Mouse (Mus musculus) forebrain, embryonic 12.5 days (tissue): Measurements from ENCODE around the gene Tstd1. TPM values are rescaled to one million over a fixed set of nuclear protein-coding genes. Genes with fewer than 3 reads are reported as not detected.

Experiments
- ATAC-seq: fragments of 200-750 bp; cut with Nextera tagmentation; 2 replicates; pipeline ENCODE4 v1.8.0; 2017; ENCODE audit warnings: moderate TSS enrichment; ENCODE audit not compliant: low FRiP score
- H3K27ac ChIP-seq: fragments of 300-500 bp; sonication (generic); 2 replicates; pipeline ENCODE4 v1.5.1; 2016; ENCODE audit warnings: mild to moderate bottlenecking
- H3K27me3 ChIP-seq: fragments of 300-500 bp; sonication (generic); 2 replicates; pipeline ENCODE4 v1.6.1; 2016; ENCODE audit warnings: mild to moderate bottlenecking
- H3K36me3 ChIP-seq: fragments of 300-500 bp; sonication (generic); replicated peaks from 2 replicates; pipeline ENCODE4 v1.6.1; 2016; ENCODE audit warnings: mild to moderate bottlenecking
- H3K4me1 ChIP-seq: fragments of 300-500 bp; sonication (generic); 2 replicates; pipeline ENCODE4 v1.6.1; 2016
- H3K4me2 ChIP-seq: fragments of 300-500 bp; sonication (generic); 2 replicates; pipeline ENCODE4 v1.6.1; 2016; ENCODE audit warnings: mild to moderate bottlenecking, moderate library complexity
- H3K4me3 ChIP-seq: fragments of 300-500 bp; sonication (generic); replicated peaks from 2 replicates; pipeline ENCODE4 v1.5.1; 2016; ENCODE audit warnings: mild to moderate bottlenecking
- H3K9ac ChIP-seq: fragments of 300-500 bp; sonication (generic); 2 replicates; pipeline ENCODE4 v1.6.1; 2016; ENCODE audit warnings: mild to moderate bottlenecking
- H3K9me3 ChIP-seq: fragments of 300-500 bp; sonication (generic); 2 replicates; pipeline ENCODE4 v1.6.1; 2016
- WGBS: fragments of 180-500 bp; shearing (Covaris S2); methylation state at CpG from one replicate; pipeline ENCODE4 v1.1.7; 2016; 5-methylcytosine and 5-hydroxymethylcytosine counted together
- polyA plus RNA-seq: library from polyadenylated mRNA; unstranded; fragments of >200 nt; fragmentation: Nextera tagmentation; extraction: Ambion mirVana; gene quantifications from 2 replicates; pipeline ENCODE4 v1.2.1, GENCODE M21; 2016

Gene Tstd1
- polyA plus RNA-seq, 1 experiment from 2014 or later: 9.0 TPM

DNA sequence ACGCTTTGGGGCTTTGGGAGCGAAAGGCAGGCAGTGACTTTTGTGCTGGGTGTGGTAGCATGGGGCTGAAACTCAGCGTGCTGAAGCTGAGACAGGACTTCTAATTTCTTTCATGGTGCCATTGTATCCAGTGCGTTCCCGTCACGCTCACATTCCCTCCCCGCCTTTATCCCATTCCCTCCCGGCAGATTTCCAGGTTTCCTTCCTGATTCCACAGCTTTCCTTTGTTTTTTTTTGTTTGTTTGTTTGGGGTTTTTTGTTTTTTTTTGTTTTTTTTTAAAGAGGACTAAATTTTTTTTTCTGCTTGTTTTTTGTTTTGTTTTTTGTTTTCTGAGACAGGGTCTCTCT lies 23.7 kb downstream of the Tstd1 start:
- Histone ChIP-seq H3K27ac (no peak overlapping the region), H3K9ac (no peak overlapping the region), H3K27me3 (peaks cover 31% of the 10 kb centered on the region), H3K36me3 (no peaks in the 10 kb centered on the region), H3K4me1 (peaks cover 6% of the 10 kb centered on the region), H3K4me2 (no peak overlapping the region), H3K9me3 (0 out of 2 replicates have a peak, but pooled peaks cover 4% of the 10 kb centered on the region), H3K4me3 (no peak overlapping the region)
- ATAC-seq: no peak
- WGBS: 79% methylated on average over 8 of the region's 8 CpGs

DNA sequence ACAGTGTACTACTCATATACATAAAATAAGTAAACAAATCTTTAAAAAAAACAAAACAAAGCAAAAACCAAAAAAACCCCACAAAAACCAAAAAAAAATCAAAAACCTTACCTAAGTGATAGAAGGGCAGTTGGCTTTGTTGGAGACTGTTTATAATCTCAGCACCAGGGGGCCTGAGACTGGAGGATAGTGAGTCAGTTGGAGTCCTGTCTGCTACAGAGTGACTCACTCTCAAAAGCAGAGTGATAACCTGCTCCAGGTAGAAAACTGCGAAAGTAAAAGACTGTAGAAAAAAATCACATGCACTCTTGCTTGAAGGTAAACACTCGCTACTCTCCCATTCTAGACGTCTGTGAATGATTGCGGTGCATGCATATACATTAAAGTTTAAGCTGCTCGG lies 26.4 kb downstream of the Tstd1 start:
- H3K9me3 ChIP-seq: 0 out of 2 replicates have a peak, but pooled peaks cover 4% of the 10 kb centered on the region
- H3K4me3 ChIP-seq: no peak overlapping the region
- no peaks in the 10 kb centered on the region for H3K4me1 ChIP-seq
- no peaks in the 10 kb centered on the region for H3K36me3 ChIP-seq
- no peak for ATAC-seq
- no peak overlapping the region for H3K4me2 ChIP-seq
- peaks cover 5% of the 10 kb centered on the region for H3K27me3 ChIP-seq
- no peak overlapping the region for H3K27ac ChIP-seq
- H3K9ac ChIP-seq: no peak overlapping the region
- WGBS: 90% methylated on average over 5 of the region's 5 CpGs

DNA sequence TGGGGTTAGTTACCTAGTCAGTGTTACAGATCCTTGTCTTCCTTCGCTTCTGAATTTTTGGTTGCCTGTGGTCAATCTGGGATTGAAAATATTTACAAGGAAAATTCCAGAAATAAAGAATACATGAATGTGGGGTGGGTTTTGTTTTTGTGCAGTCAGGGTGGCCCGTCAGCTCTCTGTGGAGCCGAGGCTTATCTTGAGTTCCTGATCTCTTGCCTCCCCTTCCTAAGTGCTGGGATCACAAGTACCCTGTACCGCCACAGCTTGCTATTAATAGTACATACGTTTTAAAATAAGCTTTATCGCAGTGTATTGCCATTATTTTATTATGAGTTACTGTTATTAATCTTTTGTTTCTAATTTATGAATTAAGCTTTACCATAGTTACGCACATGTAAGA lies 28.2 kb downstream of the Tstd1 start:
- WGBS: 83% methylated on average over 7 of the region's 7 CpGs
- H3K4me3 ChIP-seq: no peak overlapping the region

DNA sequence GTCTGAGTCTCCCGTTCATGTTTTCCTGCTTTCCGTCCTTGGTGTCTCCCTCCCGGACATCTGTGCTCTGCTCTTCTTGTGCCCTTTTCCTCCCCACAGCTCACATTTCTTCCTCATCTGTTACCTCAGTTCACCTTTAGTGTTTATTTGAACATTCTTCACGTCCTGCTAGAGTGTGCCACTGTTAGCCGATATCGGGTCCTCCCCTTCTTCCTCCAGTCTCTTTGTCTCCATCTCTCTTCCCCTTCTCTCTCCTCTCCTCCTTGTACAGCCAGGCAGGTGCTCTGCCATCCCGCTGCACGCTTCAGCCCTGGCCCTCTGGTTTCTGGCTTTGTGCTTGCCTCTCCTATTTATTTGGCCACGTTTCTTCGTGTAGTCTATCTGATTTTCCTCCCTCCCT lies 29.0 kb downstream of the Tstd1 start:
- 83% methylated on average over 10 of the region's 10 CpGs for WGBS
- H3K4me2 ChIP-seq: no peak overlapping the region
- no peaks in the 10 kb centered on the region for H3K4me1 ChIP-seq
- no peaks in the 10 kb centered on the region for H3K36me3 ChIP-seq
- H3K27me3 ChIP-seq: no peaks in the 10 kb centered on the region
- 0 out of 2 replicates have a peak, but pooled peaks cover 4% of the 10 kb centered on the region for H3K9me3 ChIP-seq
- no peak overlapping the region for H3K9ac ChIP-seq
- H3K27ac ChIP-seq: no peak overlapping the region
- ATAC-seq: no peak
- H3K4me3 ChIP-seq: no peak overlapping the region

More for the DNA sequence above, 28.2 kb downstream of the Tstd1 start:
- no peak for ATAC-seq
- Histone ChIP-seq H3K36me3 (no peaks in the 10 kb centered on the region), H3K9me3 (0 out of 2 replicates have a peak, but pooled peaks cover 4% of the 10 kb centered on the region), H3K27ac (no peak overlapping the region), H3K4me2 (no peak overlapping the region), H3K27me3 (no peaks in the 10 kb centered on the region), H3K4me1 (no peaks in the 10 kb centered on the region), H3K9ac (no peak overlapping the region)

- no peak overlapping the region for H3K4me2 ChIP-seq
- H3K27me3 ChIP-seq: no peaks in the 10 kb centered on the region
- 88% methylated on average over 11 of the region's 11 CpGs for WGBS
- H3K4me1 ChIP-seq: no peaks in the 10 kb centered on the region
- H3K9ac ChIP-seq: no peak overlapping the region
- no peak for ATAC-seq
- no peaks in the 10 kb centered on the region for H3K9me3 ChIP-seq
- H3K36me3 ChIP-seq: no peaks in the 10 kb centered on the region
- H3K27ac ChIP-seq: no peak overlapping the region
- H3K4me3 ChIP-seq: no peak overlapping the region
These were observed 31.4 kb downstream of the Tstd1 start for GRCm38 (mm10) chr1:171450062-171450461.

DNA sequence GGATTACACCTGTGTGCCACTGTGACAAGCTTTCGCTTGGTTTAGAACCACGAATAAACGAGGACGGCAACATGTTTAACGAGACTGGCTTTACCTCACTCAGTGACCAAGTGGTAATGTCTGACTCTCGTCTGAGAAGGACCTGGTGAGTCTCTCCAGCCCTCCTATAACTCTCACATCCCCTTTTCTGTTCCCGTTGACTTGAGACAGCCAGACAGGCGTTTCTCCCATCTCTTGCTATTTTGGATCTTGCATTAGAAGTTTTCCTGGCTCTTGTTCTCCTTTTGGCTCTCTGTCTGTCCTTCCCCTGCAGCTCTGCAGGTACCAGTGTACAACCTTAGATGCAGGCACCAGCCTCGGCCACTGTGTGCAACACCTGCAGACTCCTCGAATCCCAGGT lies 32.3 kb downstream of the Tstd1 start:
- Histone ChIP-seq H3K36me3 (no peaks in the 10 kb centered on the region), H3K9me3 (no peaks in the 10 kb centered on the region), H3K4me2 (no peak overlapping the region), H3K27ac (no peak overlapping the region), H3K9ac (no peak overlapping the region), H3K27me3 (no peaks in the 10 kb centered on the region), H3K4me3 (no peak overlapping the region), H3K4me1 (no peaks in the 10 kb centered on the region)
- ATAC-seq: no peak
- WGBS: 85% methylated on average over 10 of the region's 10 CpGs

GRCm38 (mm10) chr1:171452522-171452921 lies 33.9 kb downstream of the Tstd1 start:
- H3K9me3 ChIP-seq: no peaks in the 10 kb centered on the region
- no peaks in the 10 kb centered on the region for H3K36me3 ChIP-seq
- WGBS: 80% methylated on average over 5 of the region's 5 CpGs
- no peaks in the 10 kb centered on the region for H3K27me3 ChIP-seq
- H3K4me1 ChIP-seq: no peaks in the 10 kb centered on the region
- no peak overlapping the region for H3K4me3 ChIP-seq
- no peak overlapping the region for H3K27ac ChIP-seq
- no peak overlapping the region for H3K9ac ChIP-seq
- ATAC-seq: no peak
- no peak overlapping the region for H3K4me2 ChIP-seq

DNA sequence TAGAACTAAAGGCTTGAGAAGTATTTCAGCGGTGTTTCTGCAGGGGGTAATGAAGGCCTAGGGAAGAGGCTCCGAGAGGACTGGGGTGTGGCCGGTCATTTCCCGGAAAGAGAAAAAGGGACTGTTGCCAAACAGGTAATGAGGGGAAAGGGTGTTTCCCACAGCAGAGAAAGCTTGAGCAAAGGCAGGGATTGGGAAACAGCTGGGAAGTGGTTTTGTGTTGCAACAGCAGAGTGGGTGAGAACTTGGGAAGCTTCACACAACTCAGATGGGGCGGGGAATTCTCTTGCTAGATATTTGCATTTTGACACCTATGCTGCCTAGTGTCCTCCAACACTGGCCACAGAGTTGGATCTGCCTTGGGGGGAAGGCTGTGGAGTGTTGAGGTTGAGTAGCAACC lies 34.3 kb downstream of the Tstd1 start:
- no peak overlapping the region for H3K4me2 ChIP-seq
- H3K4me3 ChIP-seq: no peak overlapping the region
- no peak overlapping the region for H3K9ac ChIP-seq
- WGBS: 94% methylated on average over 5 of the region's 5 CpGs
- no peaks in the 10 kb centered on the region for H3K4me1 ChIP-seq
- no peaks in the 10 kb centered on the region for H3K27me3 ChIP-seq
- H3K36me3 ChIP-seq: no peaks in the 10 kb centered on the region
- no peak overlapping the region for H3K27ac ChIP-seq
- no peaks in the 10 kb centered on the region for H3K9me3 ChIP-seq
- ATAC-seq: no peak

DNA sequence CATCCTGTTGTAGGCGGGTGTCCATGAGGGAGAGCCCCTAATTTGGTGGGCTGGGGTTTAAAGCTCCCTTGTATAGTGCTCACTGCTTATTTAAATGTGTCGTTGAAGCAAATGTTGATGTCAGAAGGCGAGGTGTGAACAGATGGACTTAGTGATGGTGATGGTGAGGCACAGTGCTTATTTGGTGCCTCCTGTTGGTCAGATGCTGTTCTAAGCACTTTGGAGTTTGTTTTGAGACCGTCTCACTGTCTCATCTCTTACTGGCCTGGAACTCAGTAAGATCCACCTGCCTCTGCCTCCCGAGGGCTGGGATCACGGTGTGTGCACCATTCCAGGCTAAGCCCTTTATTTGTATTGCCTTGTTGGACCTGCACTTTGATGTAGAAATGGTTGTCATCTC lies 36.3 kb downstream of the Tstd1 start:
- H3K36me3 ChIP-seq: no peaks in the 10 kb centered on the region
- no peak overlapping the region for H3K27ac ChIP-seq
- 84% methylated on average over 6 of the region's 6 CpGs for whole genome bisulfite sequencing
- H3K27me3 ChIP-seq: no peaks in the 10 kb centered on the region
- no peaks in the 10 kb centered on the region for H3K9me3 ChIP-seq
- no peak for ATAC-seq
- H3K4me1 ChIP-seq: peaks cover 7% of the 10 kb centered on the region; the same call in 1 of the 2 replicates
- H3K4me3 ChIP-seq: no peak overlapping the region
- no peak overlapping the region for H3K9ac ChIP-seq
- no peak overlapping the region for H3K4me2 ChIP-seq

DNA sequence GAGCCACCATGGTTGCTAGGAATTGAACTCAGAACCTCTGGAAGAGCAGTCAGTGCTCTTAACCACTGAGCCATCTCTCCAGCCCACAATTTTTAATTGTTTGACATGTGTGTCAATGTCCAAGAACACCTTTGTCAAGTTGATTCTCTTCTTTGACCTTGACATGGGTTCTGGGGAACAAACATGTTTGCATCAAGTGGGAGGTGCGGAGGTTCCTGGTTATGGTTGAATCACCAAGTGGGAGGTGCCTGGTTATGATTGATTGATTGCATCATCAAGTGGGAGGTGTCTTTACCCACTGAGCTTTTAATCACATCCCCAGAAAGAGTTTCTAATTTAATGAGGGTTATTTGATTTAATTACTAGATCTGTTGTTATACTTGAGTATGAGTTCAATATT lies 38.9 kb downstream of the Tstd1 start:
- no peak for ATAC-seq
- no peak overlapping the region for H3K9ac ChIP-seq
- H3K4me2 ChIP-seq: no peak overlapping the region
- peaks cover 14% of the 10 kb centered on the region; the same call in 1 of the 2 replicates for H3K4me1 ChIP-seq
- H3K4me3 ChIP-seq: no peak overlapping the region
- no peaks in the 10 kb centered on the region for H3K36me3 ChIP-seq
- 94% methylated on average over 1 of the region's 1 CpGs for WGBS
- no peak overlapping the region for H3K27ac ChIP-seq
- H3K27me3 ChIP-seq: no peaks in the 10 kb centered on the region
- H3K9me3 ChIP-seq: no peaks in the 10 kb centered on the region

GRCm38 (mm10) chr1:171459791-171460190 lies 41.1 kb downstream of the Tstd1 start:
- Histone ChIP-seq H3K27ac (no peak overlapping the region), H3K4me2 (peak overlapping the region; percentile 26), H3K36me3 (no peaks in the 10 kb centered on the region), H3K9me3 (no peaks in the 10 kb centered on the region), H3K4me3 (no peak overlapping the region), H3K27me3 (no peaks in the 10 kb centered on the region), H3K4me1 (peaks cover 14% of the 10 kb centered on the region; the same call in 1 of the 2 replicates), H3K9ac (no peak overlapping the region)
- 33% methylated on average over 5 of the region's 5 CpGs for WGBS
- ATAC-seq: peak; percentile 54; the same call in 1 of the 2 replicates

DNA sequence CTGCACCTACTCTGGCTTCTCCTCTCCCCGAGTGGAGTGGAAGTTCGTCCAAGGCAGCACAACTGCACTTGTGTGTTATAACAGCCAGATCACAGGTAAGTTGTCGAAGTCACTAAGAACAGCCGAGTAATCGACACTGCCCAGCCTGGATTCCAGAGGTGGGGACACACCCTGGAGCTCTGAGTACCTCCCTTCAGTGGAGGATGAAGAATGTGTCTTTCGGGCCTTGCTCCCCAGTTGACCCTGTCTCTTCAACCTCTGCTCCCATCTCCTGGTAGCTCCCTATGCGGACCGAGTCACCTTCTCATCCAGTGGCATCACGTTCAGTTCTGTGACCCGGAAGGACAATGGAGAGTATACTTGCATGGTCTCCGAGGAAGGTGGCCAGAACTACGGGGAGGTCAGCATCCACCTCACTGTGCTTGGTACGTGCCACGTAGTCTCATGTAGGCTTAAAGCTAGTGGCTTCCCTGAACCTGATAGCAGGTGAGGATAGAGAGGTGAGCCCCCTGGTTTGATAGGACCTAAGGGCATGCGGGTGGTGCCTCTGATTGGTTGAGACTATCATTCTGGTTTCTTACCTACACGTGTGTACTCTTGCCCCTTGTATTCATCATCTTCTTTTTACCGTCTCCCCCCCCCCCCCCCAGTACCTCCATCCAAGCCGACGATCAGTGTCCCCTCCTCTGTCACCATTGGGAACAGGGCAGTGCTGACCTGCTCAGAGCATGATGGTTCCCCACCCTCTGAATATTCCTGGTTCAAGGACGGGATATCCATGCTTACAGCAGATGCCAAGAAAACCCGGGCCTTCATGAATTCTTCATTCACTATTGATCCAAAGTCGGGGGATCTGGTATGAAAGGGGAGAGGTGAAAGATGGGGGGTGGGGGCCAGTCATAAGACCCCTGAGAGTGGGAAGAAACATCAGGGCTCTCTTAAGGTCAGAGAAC lies 42.2 kb downstream of the Tstd1 start:
- Histone ChIP-seq H3K27me3 (no peaks in the 10 kb centered on the region), H3K36me3 (no peaks in the 10 kb centered on the region), H3K27ac (no peak overlapping the region), H3K4me1 (peaks cover 14% of the 10 kb centered on the region; the same call in 1 of the 2 replicates), H3K9me3 (no peaks in the 10 kb centered on the region), H3K9ac (no peak overlapping the region), H3K4me2 (peak overlapping the region; percentile 26), H3K4me3 (no peak overlapping the region)
- ATAC-seq: no peak
- 88% methylated on average over 22 of the region's 22 CpGs for WGBS

- WGBS: 88% methylated on average over 3 of the region's 3 CpGs
- H3K9me3 ChIP-seq: no peaks in the 10 kb centered on the region
- H3K4me2 ChIP-seq: no peak overlapping the region
- H3K9ac ChIP-seq: no peak overlapping the region
- H3K4me1 ChIP-seq: peaks cover 14% of the 10 kb centered on the region; the same call in 1 of the 2 replicates
- no peak for ATAC-seq
- H3K27me3 ChIP-seq: no peaks in the 10 kb centered on the region
- no peak overlapping the region for H3K27ac ChIP-seq
- H3K36me3 ChIP-seq: no peaks in the 10 kb centered on the region
- H3K4me3 ChIP-seq: no peak overlapping the region
These were observed 44.5 kb downstream of the Tstd1 start for GRCm38 (mm10) chr1:171463133-171463532.
